Mouse (Mus musculus): ENCODE results near the gene Itga5.

Gene Itga5

DNA sequence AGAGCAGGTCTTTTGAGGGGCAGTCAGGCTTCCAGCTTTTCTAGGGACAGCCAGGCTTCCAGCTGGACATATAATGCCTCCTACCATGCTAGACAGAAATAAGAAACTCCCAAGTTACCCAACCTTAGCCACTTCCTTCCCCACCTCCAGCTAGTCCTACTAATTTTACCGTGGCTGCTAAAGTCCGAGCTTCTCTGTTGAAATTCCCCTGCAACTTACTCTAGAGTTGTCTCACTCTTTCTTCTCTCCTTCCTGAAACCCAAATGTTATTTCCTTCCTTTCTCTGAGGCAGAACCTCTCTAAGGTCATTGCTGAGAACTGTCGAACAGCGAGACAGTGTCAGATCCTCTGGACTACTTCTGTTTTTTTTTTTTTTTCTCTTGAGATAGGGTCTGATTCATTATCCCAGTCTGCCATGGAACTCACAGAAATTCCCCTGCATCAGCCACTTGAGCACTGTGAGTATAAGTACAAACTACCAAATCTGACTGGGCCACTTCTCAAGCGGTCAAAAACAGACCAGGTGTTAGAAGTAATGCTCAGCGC lies 56.1 kb downstream of the Itga5 start, which contains the start of gene Gpr84:
TSS of gene Gpr84 (minus strand) at position 248 of the 546 bp plus-strand sequence.
- DNase-seq (ENCODE audit: low spot score): no peak

DNA sequence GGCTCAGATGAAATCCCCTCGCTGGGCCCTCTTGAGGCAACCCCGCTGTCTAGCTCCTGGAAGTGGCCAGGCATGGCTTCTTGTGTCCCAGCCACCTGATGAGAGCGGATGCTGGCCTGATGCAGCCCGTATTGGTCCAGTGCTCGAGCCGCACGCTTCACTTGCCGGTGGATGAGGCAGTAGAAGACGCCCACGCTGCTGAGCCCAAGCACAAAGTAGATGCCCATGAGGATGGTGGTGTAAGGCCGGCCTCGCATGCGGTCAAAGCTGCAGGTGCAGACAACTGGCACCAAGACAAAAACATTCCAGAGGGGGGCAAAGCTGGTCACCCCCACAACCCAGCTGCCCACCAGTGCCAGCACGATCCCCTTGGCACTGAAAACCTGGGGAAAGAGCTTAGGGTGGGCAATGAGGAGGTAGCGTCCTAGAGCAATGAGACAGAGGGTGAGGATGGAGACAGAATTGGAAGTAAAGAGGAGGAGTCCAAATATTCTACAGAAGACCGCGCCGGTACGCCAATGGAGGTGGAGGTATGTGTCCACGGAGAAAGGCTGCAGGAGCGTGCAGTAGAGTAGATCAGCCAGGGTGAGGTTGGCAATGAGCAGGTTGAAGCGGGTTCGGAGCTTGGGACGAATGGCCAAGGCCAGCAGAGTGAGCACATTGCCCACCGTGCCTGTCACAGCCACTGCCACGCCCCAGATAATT lies 57.5 kb downstream of the Itga5 start:
- DNase-seq (ENCODE audit: low spot score): no peak

DNA sequence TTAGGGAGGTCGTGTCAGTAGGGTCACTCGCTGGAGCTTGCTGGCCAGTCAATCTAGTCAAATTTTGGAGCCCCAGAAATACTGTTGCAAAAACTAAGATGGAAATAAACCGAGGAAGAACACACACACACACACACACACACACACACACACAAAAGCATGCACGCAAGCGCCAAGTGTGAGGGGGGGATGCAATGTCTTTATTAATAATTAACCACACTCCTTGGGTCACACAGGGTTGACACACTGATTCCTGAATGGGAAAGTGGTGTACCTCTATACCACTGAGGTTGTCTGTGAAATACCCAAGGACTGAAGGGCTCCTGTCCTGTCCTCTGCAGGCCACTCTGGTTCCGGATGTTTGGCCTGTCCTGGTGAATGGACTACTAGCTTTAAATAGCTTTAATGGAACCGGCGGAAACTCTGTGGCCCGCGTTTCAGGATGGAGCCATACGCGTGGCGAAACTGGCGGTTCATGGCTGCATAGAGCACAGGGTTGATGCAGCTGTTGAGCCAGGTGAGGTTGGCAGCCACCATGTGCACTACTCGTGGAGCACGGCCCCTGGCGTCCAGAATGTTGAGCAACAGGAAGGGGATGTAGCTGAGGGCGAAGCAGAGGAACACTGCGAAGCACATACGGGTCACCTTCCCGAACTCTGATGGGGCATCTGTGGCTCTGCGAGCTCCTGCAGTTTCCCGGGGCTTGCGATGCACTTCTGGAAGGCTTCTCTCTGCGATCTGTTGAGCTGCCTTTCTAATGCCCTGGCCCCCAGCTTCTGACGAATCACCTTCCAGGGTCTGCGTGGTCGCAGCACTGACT lies 58.3 kb downstream of the Itga5 start:
- DNase-seq (ENCODE audit: low spot score): no peak

DNA sequence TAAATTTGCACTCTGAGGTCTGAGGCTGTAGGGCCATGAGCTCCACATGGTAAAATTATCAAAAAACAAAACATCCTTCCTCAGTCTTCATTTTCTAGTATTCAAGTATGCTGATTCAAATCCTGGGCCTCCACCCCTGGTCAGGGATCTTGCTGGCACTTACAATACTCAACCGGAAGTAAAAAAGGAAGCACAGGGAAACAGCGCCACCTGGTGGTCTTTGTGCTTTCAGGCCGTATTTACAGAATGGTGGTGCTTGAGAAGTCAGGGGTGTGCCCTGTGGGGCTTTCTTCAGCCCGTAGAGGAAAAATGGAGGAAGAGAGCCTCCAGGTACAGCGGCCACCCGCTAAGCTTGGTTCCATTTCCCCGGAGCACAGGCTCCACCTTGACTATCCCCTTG lies 59.4 kb downstream of the Itga5 start:
- peak; percentile 87 for DNase-seq (ENCODE audit: low spot score)

DNA sequence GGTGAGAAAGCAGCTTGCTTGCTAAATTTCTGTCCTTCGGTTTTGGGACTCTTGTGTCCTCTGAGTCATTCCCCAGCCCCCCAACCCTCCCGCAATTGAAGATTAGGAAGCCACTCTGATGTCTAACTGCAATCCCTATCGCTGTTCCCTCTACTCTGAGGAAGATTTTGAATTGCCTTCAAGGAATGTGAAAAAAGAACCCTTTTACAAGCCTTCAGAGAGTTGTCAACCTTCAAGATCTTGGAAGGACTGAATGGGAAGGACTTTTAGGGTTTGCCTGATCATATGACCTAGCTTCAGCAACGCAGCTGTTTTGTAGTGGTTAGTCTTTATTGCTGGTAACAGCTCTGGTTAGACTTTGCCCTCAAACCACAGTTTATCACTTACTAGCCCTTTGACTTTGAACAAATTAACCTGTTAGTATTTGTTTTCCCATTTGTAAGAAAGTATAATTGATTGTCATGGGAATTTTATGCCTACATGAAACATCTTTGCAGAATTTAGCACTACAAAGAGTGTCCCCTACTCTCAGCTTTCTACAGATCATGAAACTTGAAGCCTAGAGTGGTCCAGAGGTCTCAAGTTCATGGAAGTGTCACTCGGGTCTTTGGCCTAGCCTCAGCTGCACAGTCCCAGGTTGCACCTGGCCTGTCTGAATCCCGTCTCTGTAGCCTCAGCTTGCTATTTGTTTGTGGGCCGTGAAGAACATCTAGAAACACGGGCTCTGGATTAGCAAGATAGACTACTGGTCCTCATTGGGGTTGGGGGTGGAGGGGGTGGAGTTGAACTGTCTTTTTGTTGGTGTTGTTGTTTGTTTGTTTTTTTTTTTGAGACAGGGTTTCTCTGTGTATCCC lies 60.5 kb downstream of the Itga5 start:
- DNase-seq (ENCODE audit: low spot score): no peak

DNA sequence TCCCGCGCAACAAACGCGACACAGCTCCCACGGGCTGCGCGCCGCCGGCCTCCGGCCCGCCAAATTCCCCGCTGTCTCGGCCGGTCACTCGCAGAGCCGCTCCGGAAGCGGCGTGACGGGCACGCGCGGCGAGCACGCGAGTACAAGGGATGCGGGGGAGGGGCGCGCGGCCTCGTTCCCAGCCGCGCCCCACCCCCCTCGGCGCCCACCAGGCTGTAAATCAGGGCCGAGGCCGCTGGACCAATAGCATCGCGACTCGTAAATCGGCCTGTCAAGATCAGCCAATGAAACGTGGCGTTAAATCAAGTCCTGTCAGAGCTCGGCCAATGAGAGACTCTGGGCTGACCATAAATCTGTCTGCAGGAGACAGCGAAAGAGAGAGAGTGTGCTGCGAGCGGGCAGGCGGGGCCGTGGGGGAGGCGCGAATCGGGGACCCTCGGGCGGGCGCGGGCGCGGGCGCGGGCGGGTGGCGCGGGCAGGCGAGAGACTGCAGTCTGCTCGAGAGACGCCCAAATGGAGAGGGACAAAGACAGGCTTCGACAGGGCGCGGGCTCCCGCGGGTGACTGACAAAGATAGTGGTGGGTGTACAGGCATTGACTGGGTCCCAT lies 61.4 kb downstream of the Itga5 start:
- peak; percentile 99 for DNase-seq (ENCODE audit: low spot score)

GRCm38 (mm10) chr15:103304616-103304969 lies 62.0 kb downstream of the Itga5 start:
- no peak for DNase-seq (ENCODE audit: low spot score)

DNA sequence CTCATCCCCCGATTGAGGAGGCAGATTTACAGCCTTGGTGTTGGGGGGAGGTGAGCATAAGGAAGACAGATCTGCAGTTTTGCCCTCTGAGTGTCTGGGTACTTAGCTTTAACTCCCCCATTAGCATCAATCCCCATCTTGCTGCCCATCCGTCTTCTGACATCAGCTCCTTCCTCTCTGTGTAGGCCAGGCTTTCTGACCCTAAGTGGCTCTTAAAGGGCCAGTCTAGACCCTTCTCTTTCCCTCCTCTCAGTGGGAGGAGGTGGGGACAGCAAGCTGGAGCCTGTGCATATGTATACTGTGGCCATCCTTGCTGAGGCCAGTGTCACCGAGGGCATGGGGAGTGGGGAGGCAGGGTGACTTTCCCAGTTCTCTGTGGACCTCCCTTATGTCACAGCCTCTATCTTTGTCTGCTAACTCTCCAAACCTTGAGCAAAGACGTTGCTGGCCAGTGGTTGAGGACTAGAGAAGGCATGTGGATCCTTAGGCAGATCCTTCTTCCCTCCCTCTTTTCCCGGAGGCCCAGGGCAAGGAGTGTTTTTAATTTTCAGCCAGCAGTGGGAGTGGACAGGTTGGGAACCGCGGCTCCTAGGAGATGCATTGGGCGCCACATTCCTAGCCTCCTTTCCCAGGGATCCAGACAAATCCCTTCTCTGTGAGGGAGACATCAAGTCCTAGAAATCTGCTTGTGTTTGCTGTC lies 62.5 kb downstream of the Itga5 start:
- DNase-seq (ENCODE audit: low spot score): no peak

GRCm38 (mm10) chr15:103302341-103303021 lies 64.1 kb downstream of the Itga5 start:
- no peak for DNase-seq (ENCODE audit: low spot score)

DNA sequence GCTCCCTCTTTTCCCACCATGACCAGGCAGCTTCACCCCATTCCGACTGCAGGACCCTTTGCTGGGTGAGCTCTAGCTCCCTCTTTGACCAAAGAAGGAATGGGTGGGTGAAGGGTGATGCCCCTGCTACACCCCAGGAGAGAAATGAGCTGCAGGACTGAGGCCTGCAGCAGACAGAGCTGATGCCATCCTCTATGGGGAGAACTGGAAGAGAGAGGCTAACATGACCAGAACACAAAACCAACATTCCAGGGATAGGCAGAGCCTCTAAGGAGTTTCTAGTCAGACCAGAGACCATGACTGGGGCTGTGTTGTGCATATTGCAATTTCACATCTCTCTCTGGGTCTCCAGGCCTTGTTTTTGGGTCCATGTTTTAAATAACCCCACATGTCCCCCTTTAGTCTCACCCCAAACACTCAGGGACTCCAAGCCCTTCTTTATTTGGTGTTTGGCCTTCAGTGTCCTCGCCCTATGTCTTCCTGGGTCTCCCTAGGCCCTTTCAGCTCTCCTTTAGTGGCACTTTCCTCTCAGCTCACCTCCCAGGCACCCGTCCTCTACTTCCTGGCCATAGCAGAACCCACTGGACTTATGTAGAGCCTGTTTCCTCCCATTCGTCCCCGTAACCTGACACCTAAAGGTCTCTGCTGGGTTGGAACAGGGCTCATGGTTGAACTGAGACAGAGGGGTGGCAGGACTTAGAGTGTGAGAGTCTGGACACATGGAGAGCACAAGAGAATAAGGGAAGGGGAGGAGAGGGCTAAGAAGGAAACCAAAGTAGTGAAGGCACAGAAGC lies 64.8 kb downstream of the Itga5 start:
- no peak for DNase-seq (ENCODE audit: low spot score)

DNA sequence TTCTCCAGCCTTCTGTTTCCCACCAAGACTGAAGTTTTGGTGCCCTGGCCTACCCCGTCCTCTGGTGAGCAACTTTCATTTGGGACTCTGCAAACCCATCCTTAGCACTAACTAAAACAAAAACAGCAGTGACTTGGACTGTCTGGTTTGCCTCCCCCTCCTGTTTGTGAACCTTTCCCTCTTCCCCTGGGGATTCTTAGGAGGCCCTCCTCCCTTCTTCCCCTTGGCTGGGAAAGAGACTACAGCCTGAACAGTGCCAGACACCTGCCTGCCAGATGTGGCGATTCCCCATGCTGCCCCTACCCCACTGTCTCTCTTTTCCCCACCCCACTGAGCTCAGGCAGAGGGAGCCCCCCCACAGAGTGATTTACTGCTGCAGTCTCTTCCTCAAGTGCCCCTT lies 65.5 kb downstream of the Itga5 start:
- DNase-seq (ENCODE audit: low spot score): no peak

GRCm38 (mm10) chr15:103300560-103300959 lies 66.0 kb downstream of the Itga5 start:
- DNase-seq (ENCODE audit: low spot score): no peak

DNA sequence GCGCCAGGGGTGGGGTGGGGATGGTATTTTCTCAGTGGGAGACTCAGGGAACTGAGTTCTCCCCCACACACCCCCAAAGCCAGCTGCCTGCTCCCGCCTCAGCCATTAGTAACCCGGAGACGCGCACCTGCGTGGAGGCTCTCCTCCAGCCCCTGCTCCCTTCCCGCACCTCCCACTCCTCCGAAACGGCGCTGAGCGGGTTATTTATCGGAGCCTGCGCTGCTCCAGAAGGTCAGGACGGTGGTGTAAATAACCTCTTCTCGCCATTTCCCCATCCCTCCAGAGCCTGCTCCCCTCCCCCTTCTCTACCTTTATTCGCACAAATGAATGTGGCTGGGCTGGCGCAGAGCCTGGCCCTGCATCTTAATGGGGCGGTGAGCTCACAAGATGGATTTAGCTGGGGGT lies 66.5 kb downstream of the Itga5 start:
- DNase-seq (ENCODE audit: low spot score): no peak

DNA sequence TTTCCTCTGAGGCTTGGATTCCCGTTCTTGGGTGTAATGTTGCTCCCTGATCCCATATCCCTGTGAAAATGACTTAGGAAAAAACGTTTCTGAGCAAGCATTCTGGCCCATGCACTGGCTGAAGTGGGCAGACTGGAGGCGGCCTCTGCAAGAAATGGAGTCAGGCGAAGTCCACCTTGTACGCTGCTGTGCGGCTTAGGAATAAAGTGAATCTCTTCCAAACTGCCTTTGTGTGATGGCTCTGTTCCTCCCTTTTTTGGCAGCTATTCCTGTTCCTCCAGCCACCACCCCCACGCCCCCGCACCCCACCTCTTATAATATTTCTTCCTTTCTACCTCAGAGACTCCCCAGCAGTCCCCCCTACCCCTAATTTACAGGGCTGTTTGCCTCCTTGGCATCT lies 66.9 kb downstream of the Itga5 start:
- no peak for DNase-seq (ENCODE audit: low spot score)

- no peak for DNase-seq (ENCODE audit: low spot score)
Observed at GRCm38 (mm10) chr15:103298861-103299616, 67.5 kb downstream of the Itga5 start.

- DNase-seq (ENCODE audit: low spot score): no peak
Observed at GRCm38 (mm10) chr15:103298026-103298425, 68.5 kb downstream of the Itga5 start.

DNA sequence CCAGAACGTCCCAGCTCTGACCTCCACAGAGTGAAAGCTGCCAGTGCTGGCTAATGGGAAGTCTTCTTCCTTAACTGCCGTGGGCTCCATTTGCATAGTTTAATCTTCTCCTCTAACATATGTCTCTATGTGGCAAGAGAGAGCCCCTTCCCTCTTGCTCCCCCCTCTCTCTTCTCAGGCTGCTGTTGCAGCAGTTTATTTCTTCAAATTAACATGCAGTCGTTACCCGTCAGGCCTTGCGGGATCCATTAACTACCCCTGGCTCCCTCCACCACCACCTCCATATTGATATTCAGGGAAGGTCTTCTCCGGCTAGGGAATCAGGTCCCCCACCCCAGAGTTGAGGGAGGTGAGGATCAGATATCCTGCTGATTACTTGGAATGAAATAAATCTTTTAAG lies 69.2 kb downstream of the Itga5 start:
- no peak for DNase-seq (ENCODE audit: low spot score)

DNA sequence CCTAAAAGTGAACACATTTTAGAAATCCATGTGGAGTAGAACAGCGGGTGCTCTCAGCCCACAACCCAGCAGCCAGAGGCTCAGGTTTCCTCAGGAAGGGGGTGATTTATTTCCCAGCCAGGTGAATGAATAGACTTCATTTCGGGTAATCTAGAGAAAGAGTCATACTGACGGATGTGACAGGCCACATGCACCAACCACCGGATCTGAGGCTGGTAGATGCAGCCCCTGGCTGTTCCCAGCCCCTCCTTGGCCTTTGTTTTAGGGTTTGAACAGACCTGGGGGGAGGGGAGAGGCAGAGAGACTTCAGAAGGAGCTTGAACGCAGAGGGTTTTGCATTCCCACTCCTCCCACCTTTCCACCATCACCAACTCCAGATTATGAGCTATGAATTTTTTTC lies 70.7 kb downstream of the Itga5 start:
- DNase-seq (ENCODE audit: low spot score): no peak

DNA sequence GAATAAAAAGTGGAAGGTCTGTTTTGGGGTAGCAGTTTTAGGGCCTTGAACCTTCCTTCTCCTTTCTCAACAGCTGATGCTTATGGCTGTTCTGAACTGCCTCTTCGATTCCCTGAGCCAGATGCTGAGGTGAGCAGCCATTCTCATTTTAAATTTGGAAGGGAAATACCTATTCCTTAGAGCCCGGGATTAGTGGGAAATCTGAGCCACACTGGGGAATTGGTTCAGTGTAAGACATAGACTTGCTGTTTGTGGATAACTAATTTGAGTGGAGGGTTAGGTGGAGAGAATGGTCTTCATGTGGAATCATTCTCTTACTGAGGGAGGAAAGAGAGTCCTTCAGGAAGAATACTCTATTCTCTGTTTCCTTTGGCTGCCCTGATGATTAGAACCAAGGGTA lies 71.9 kb downstream of the Itga5 start:
- no peak for DNase-seq (ENCODE audit: low spot score)
